Mouse (Mus musculus) left cerebral cortex, adult 2 months (tissue): ENCODE measurements around the gene Clec2g. TPM values are rescaled to one million over a fixed set of nuclear protein-coding genes. Genes with fewer than 3 reads are reported as not detected.
"Not testable (repeated sequence)": the region's sequence is repeated elsewhere in the genome, so short reads cannot be mapped to it uniquely, and the experiment has no call there.

Experiments used
- DNase-seq, 2 experiments: peaks; one replicate each; pipeline ENCODE4 v3.0.0; 2021 to 2022; ENCODE audit warnings: low spot score in 2 of 2, mixed read lengths in 1 of 2; ENCODE audit errors: extremely low spot score in 1 of 2
- H3K27ac ChIP-seq: fragments of 200-600 bp; 2 replicates; pipeline ENCODE4 v1.8.1; 2022
- H3K4me3 ChIP-seq: fragments of 200-600 bp; 2 replicates; pipeline ENCODE4 v1.8.1; 2022
- CTCF ChIP-seq: fragments of 200-600 bp; IDR thresholded peaks from 2 replicates; pipeline ENCODE4 v1.8.1; 2022; ENCODE audit warnings: antibody characterized with exemption, mild to moderate bottlenecking, moderate library complexity
- intact Hi-C: fragments of 180-260 bp; cut with DNase I; formaldehyde crosslinking; loops from one replicate; pipeline ENCODE4 v1.15.1; 2025
- total RNA-seq, 2 experiments: library from RNA; stranded (reverse); gene quantifications; 2 replicates each; pipeline ENCODE4 v1.2.3; 2021

Clec2g gene
- total RNA-seq, 2 experiments from 2014 or later: 0.52 TPM; not detected in 1

DNA sequence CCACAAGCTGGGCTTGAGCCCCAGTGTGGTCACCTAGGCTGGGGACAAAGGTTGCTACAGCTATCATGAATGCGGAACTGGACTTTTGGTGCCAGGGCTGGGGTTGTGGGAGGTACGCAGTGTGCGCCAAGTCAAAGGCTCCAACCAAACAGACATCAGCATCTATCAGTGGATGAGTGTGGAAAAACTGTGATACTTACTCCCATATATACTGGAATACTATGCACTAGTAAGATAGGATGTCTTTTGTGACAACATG lies 39.2 kb downstream of the Clec2g start:
- intact Hi-C loops: loop anchor here (5.0 kb wide), 1 partner anchor 101 kb away; no protein-coding TSS in a partner anchor
- no peak for DNase-seq

DNA sequence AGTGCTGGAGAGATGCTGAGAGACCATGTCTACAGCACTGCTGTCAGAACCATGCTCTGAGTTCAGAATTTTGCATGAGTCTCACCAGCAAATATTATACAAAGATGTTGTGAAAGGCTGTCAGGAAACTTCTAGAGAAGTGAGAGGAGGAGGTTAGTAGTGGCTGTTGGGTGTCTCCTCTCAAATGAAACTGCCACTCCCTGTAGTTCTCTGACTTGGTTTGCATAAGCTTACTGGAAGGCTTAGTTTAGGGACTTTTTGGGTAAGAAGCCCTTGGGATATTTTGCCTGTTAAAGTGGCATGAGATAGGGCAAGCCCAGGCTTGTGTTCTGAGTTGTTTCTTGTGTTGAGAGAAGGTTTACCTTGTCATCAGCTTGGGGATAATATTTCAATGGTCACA lies 40.7 kb downstream of the Clec2g start:
- intact Hi-C loops: loop anchor here (5.0 kb wide), 1 partner anchor 103 kb away; no protein-coding TSS in a partner anchor
- H3K27ac ChIP-seq, H3K4me3 ChIP-seq, DNase-seq: not testable (repeated sequence)

More for the DNA sequence above, 39.2 kb downstream of the Clec2g start:
- no peak for TF ChIP-seq CTCF
- H3K4me3 ChIP-seq: no peak overlapping the region
- H3K27ac ChIP-seq: no peak overlapping the region

DNA sequence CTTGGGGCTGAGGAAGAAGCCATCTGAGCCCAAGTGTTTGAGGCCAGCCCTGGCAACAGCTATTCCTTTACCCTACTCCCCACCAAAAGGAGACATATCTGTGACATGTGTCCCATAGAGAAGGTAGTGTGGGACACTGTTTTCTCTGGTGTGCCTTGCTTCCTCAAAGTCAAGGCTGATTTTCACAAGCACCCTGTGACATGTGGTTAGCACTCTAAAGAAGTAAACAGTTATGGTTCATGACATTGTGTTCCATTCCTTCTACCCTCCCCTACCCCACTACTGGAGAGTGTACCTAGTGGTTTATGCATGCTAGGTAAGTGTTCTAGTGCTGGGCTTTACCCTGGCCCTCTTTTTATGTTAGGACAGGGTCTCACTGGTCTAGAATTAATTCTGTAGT lies 42.0 kb downstream of the Clec2g start:
- intact Hi-C loops: no loop called here
- no peak for DNase-seq
- no peak overlapping the region for H3K27ac ChIP-seq
- H3K4me3 ChIP-seq: no peak overlapping the region
- TF ChIP-seq CTCF: no peak

DNA sequence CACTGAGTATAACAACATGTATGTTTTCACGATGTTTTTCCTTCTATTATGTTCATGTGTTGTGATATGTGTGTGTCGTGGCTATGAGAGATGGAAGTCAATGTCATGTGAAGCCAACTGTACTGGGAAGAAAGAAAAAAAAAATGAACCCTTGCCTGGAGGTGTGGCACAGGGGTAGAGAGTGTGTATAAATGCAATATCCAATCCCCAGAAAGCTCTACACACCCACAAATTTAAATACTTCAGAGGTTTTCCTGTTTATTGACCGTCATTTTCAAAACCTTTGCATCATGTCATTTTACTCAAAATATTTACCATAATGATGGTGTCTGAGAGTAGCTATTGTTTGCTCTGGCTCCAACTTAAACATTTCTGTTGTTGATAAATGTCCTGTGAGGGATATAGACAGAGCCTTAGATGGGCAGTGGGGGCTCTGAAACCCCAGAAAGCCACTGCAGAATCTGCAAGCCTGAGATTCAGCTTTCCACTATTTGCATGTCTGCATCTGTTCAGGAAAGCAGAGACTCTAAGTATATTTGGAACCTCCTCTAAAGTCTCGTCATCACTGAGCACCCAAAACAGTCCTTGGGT lies 47.9 kb downstream of the Clec2g start:
- intact Hi-C loops: loop anchor here (10.0 kb wide), 1 partner anchor 203 kb away; the partner anchor contains the start of gene Clec2d
- not testable (repeated sequence) for DNase-seq

DNA sequence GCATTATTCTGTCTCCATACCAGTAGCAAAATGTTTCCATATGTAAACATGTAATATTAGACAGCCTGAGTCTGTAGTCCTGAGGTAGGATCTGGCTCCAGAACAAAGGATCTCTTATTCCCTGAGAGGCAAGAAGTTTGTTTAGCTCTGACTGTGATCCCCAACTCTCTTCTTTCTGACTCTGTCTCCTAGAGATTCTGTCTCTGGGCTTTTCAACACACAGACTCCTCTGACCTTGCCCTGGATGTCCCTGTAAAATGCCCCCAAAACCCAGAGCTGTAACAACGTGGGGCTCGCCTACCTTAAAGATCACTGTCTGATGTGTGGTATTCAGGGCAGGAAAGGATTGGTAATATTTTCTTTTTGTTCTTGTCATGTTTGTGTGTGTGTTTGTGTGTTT lies 58.2 kb downstream of the Clec2g start:
- Histone ChIP-seq H3K4me3 (no peak overlapping the region), H3K27ac (no peak overlapping the region)
- DNase-seq: no peak

More for the DNA sequence above, 47.9 kb downstream of the Clec2g start:
- not testable (repeated sequence) for H3K4me3 ChIP-seq, H3K27ac ChIP-seq

DNA sequence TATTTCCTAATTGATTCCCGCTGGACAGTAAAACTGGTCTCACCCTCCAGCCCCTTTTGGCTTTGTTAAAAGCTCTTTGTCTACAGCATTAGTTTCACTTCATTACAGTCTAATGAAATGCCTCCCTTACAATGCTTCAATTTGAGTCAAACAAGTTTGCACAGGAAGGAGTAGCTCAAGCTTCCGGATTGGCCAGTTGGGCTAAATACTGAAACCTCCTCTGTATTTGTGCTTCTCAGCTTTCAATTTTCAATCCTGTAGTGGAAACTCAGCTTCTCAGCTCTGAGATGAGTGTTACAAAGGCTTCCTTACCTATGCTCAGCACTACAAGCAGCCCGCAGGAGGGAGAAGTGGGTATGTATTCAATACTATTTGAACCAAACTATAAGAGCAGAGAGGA lies 58.6 kb downstream of the Clec2g start:
- TF ChIP-seq CTCF: no peak
- Histone ChIP-seq H3K27ac (no peak overlapping the region), H3K4me3 (no peak overlapping the region)
- no peak for DNase-seq
- intact Hi-C loops: no loop called here

More for the DNA sequence above, 58.2 kb downstream of the Clec2g start:
- intact Hi-C loops: no loop called here
- no peak for TF ChIP-seq CTCF

DNA sequence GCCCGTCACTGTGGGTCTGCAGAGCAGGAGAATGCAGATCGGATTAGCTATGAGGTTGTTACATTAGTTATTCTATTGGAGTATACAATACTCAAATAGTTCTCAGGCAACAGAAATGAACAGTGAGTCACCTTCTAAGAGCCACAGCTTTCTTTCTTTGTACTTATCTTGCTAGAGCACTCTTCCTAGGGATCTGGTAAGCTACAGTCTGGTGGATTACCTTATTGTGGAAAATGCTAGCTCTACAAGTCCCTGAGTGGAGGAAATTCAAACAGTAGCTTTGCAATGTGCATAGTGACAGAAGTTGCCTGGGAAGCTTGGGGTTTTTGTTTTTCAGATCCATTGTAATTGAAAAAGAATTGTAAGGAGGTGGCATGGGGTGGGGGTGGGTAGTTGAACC lies 59.0 kb downstream of the Clec2g start:
- no peak overlapping the region for H3K27ac ChIP-seq
- TF ChIP-seq CTCF: no peak
- no peak overlapping the region for H3K4me3 ChIP-seq
- intact Hi-C loops: no loop called here
- no peak for DNase-seq

DNA sequence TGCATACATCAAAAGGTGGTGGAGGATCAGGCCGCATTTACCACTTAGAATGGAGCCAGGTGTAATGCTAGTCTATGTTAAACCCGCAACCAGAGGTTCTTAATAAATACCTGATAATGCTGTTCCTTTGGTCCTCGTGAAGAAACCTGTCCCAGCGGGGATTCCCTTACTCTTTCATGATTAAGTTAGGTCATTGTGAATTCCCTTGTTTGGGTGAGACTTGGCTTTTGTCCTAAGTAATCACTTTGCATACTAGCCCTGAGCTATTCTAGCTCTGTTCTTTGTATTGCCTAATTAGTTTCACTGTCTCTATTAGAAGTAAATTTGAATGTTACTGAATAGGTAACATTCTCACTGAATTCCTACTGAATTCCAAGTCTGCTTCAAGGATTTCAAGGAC lies 60.2 kb downstream of the Clec2g start:
- TF ChIP-seq CTCF: no peak
- intact Hi-C loops: no loop called here
- no peak overlapping the region for H3K4me3 ChIP-seq
- no peak overlapping the region for H3K27ac ChIP-seq
- DNase-seq: no peak

DNA sequence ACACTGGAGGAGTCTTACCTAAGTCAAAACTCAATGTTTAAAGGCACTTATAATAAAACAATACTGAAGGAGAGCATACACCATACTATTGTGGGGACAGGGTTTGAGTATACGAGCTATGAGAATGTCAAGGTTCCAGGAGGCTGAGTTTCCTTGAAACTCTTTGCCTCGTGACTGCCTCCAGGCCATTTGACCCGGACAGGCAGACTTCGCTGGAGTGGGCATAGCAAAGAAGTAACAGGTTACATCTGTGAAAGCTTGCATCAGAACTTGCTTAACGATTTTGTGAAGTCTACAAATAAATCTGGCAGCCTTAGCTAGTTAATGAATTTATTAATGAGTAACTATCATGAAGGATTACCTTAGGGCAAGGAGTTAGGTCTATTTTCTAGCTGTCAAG lies 60.6 kb downstream of the Clec2g start:
- H3K4me3 ChIP-seq: no peak overlapping the region
- no peak overlapping the region for H3K27ac ChIP-seq
- intact Hi-C loops: no loop called here
- no peak for TF ChIP-seq CTCF
- DNase-seq: no peak

DNA sequence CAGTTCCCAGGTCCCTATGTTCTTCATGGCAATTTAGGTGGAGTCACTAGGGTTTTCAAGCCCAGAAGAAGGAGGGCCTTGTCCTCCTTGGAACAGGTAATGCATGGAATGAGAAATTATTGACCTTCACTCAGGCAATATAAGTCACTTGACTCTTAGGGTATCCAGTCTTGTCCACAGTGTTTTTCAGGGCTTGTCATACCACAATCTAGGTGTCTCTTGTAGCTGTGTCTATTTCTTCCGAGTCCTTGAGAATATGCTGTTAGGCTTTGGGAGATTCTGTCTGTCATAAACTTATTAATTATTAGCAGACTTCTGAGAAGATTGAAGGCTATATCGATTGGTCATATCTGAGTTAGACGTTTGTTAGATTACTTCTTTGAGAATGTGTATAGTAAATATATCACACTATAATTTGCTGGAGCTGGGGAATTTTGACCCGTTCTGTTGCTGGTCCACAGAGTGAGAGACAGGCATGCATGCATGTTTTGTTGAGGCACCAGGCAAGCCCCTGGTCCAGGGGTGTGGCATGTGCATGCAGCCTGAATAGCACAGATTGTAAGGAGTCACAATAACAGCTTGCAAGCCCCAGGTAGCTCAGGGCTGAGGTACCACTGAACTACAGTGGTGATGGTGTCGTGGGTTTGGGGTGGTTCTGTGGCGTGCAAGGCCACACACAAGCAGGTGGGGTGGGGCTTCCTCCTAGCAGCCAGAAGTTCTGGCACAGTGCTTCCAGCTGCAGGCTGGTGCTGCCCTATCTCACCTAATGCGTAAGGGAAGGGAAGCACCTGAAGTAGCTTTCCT lies 61.3 kb downstream of the Clec2g start:
- no peak overlapping the region for H3K4me3 ChIP-seq
- TF ChIP-seq CTCF: no peak
- no peak overlapping the region for H3K27ac ChIP-seq
- DNase-seq: no peak
- intact Hi-C loops: no loop called here

DNA sequence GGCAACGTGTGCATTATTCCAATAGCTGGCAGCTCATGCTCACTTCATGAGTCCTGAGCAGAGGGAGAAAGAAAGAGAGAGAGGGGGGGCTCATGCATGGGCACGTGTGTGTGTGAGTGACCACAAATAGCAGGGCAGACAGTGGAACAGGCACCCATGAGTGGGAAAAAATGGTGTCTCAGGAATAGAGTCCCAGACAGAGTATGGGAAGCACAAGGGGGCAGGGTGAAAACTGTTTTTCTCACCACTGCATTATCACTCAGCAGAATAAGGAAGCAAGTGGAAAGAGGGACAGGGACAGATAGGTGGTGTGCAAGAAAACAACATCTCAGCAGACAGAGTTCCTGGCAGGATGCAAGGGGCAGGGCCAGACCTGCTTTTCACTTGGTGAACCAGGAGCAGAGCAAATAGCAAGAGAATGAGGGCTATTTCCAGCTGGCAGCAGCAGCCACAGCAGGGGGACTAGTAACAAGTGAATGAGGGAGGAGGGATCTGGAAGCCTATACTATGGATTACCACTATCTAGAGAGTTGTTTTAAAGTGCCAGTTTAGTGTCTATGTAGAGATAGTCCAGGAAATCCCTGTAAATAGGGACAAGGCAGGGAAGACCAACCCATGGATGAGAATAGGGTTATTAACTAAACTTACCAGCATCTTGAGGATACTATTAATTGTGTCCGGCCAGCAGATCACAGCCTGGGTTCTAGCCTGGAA lies 62.0 kb downstream of the Clec2g start:
- intact Hi-C loops: no loop called here
- TF ChIP-seq CTCF: no peak
- no peak overlapping the region for H3K4me3 ChIP-seq

DNA sequence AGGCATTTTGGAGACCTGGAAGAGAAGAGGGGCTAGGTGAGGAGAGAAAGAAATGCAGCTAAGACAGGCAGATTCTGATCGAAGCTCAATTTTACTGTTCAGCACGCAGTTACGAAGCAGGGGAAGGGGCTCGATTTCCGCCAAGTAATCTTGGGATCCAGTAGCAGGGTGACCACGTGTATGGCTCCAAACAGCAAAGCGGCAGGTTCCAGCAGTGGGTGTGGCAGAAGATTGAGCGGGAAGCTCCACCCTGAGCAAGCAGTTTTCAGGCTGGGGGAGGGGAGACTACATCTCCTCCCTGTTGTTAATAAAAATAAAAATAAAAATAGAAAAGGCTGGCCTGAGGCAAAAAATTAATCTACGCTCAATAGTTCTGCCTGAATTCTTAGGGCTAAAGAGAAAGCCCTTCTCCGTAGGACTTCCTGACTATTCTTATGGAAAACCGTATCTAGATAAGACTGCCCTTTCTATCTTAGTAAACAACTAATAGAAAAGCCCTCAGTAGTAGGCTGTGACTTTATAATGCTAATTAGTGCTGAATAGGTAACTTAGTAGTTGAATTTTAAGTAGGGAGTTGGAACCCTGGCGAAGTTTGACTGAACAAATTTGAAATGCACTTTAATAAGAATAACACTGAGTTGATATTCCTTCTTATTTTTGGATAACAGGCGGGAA lies 62.7 kb downstream of the Clec2g start:
- intact Hi-C loops: no loop called here
- Histone ChIP-seq H3K4me3 (no peak overlapping the region), H3K27ac (no peak overlapping the region)
- no peak for DNase-seq
- TF ChIP-seq CTCF: no peak

More for the DNA sequence above, 62.0 kb downstream of the Clec2g start:
- no peak overlapping the region for H3K27ac ChIP-seq
- no peak for DNase-seq
